Mouse (Mus musculus) ES-E14 (cell line): ENCODE data around the gene Akap12.

Source experiments
- CHD2 ChIP-seq: IDR thresholded peaks from 2 replicates; pipeline ENCODE4 v1.6.1; 2014; ENCODE audit warnings: mild to moderate bottlenecking, low read depth, low read length, inconsistent platforms
- MAFK ChIP-seq: IDR thresholded peaks from 2 replicates; pipeline ENCODE4 v1.6.1; 2014; ENCODE audit warnings: mild to moderate bottlenecking, low read depth, low read length, inconsistent platforms; ENCODE audit not compliant: insufficient read depth
- ZNF384 ChIP-seq: IDR thresholded peaks from 2 replicates; pipeline ENCODE4 v1.6.1; 2012; ENCODE audit warnings: low read depth, low read length, inconsistent platforms

GRCm38 (mm10) chr10:4389036-4389435, 122.9 kb downstream of the Akap12 start:
- TF ChIP-seq MAFK (no peak), CHD2 (no peak), ZNF384 (no peak)
